ENCODE assay signal across 8 mouse cellular contexts in genomic region chr2:25913247-25913646, GRCm38 (mm10). TPM values are rescaled to one million over a fixed set of nuclear protein-coding genes. Genes with fewer than 3 reads are reported as not detected.
DNase-seq lines count a peak whose midpoint lies in the region; ATAC-seq and TF ChIP-seq lines count a peak whose summit lies in the region.
"Had no signal": no experiment of that assay in that cellular context is flagged by ENCODE, and none has a peak within 500 bp of the region (broad histone marks: within the 10 kb centered on the region; RNA-seq: fewer than 3 reads in every experiment).

No protein-coding gene starts in this region.

- no peak overlapping the region for H3K4me2 ChIP-seq in kidney, embryonic 16.5 days (replicated peaks; ENCODE audit: low read depth, low read length)
- no peak overlapping the region for H3K4me2 ChIP-seq in CH12.LX (ENCODE audit: insufficient read depth, low read depth, poor library complexity, severe bottlenecking)
- H3K4me2 ChIP-seq: midbrain, embryonic 12.5 days had no signal

- TF ChIP-seq EP300 in CH12.LX (IDR thresholded peaks at IDR 0.05; ENCODE audit: low read length), result no peak

- no peaks in the 10 kb centered on the region for H3K79me2 ChIP-seq in CH12.LX (replicated peaks; ENCODE audit: control insufficient read depth, extremely low read depth, insufficient read depth, poor library complexity, severe bottlenecking)

- H3K4me3 ChIP-seq in kidney, embryonic 16.5 days (ENCODE audit: low read length), result no peak overlapping the region
- no peak overlapping the region for H3K4me3 ChIP-seq in CH12.LX (replicated peaks in 1 of 3; ENCODE audit: low read depth in 2 of 3, low read length in 2 of 3, poor library complexity in 1 of 3)
- no peak overlapping the region for H3K4me3 ChIP-seq in olfactory bulb, adult 2 months (ENCODE audit: insufficient read depth, low read depth, low read length)
- H3K4me3 ChIP-seq: midbrain, embryonic 12.5 days had no signal

- H3K4me1 ChIP-seq in kidney, embryonic 16.5 days (ENCODE audit: insufficient read depth, low read length), result no peaks in the 10 kb centered on the region
- peaks cover 0 to 12% of the 10 kb centered on the region in 2 experiments; a peak in 2 of 4 replicates for H3K4me1 ChIP-seq in CH12.LX (ENCODE audit: control insufficient read depth in 1 of 2, insufficient read depth in 2 of 2)
- H3K4me1 ChIP-seq in olfactory bulb, adult 2 months (ENCODE audit: control insufficient read depth, insufficient read depth, low read length), result peaks cover 13% of the 10 kb centered on the region
- H3K4me1 ChIP-seq: midbrain, embryonic 12.5 days had no signal

- no peak for ATAC-seq in kidney, embryonic 16.5 days (ENCODE audit: low FRiP score, low TSS enrichment)
- ATAC-seq in megakaryocyte-erythroid progenitor cell, adult 5-6 weeks (replicated peaks; ENCODE audit: low FRiP score, low TSS enrichment, poor library complexity, severe bottlenecking), result no peak; the same call in 1 of the 2 replicates

- no peaks in the 10 kb centered on the region for H3K9me3 ChIP-seq in kidney, embryonic 16.5 days (ENCODE audit: low read length)
- no peaks in the 10 kb centered on the region for H3K9me3 ChIP-seq in CH12.LX (replicated peaks; ENCODE audit: low read length)
- H3K9me3 ChIP-seq: midbrain, embryonic 12.5 days had no signal

- no peaks in the 10 kb centered on the region for H3K36me3 ChIP-seq in kidney, embryonic 16.5 days (ENCODE audit: insufficient read depth, low read length)
- no peaks in the 10 kb centered on the region for H3K36me3 ChIP-seq in CH12.LX (replicated peaks in 1 of 2; ENCODE audit: control insufficient read depth in 1 of 2, insufficient read depth in 1 of 2, low read length in 1 of 2)
- H3K36me3 ChIP-seq: midbrain, embryonic 12.5 days had no signal

- dilution Hi-C loops in CH12.LX (cut with MboI; ENCODE audit: extremely low pct_ligation_motif_present, extremely low pct_unique_long_range_greater_than_20kb, low sequenced_read_pairs), result no loop called here

- peak; percentile 33 for TF ChIP-seq RAD21 in CH12.LX (IDR thresholded peaks at IDR 0.05; ENCODE audit: low read depth, low read length)

- DNase-seq in kidney, postnatal 10 days, result peak; percentile 27
- peak; percentile 23 for DNase-seq in CH12.LX (ENCODE audit: extremely low read depth)
- DNase-seq in cerebellum, postnatal 36 days, result peak; percentile 40 to 44
- no peak for DNase-seq in urinary bladder, postnatal 36 days (ENCODE audit: low spot score in 2 of 2)

- no peak overlapping the region for H3K27ac ChIP-seq in kidney, embryonic 16.5 days (ENCODE audit: low read length)
- H3K27ac ChIP-seq in CH12.LX (ENCODE audit: insufficient read depth, low read depth), result no peak overlapping the region
- H3K27ac ChIP-seq in olfactory bulb, adult 2 months (ENCODE audit: insufficient read depth, low read depth, low read length), result no peak overlapping the region
- H3K27ac ChIP-seq: midbrain, embryonic 12.5 days had no signal

- 44% methylated on average over 2 of the region's 2 CpGs for WGBS in kidney, embryonic 16.5 days
- 43% methylated on average over 2 of the region's 2 CpGs for WGBS in olfactory bulb, adult 2 months

- H3K9ac ChIP-seq in kidney, embryonic 16.5 days (replicated peaks; ENCODE audit: low read length), result no peak overlapping the region
- no peak overlapping the region for H3K9ac ChIP-seq in CH12.LX (ENCODE audit: insufficient read depth, low read depth)
- H3K9ac ChIP-seq: midbrain, embryonic 12.5 days had no signal

- no peak for TF ChIP-seq POLR2A in CH12.LX (IDR thresholded peaks at IDR 0.05; ENCODE audit: low read depth, low read length)
- TF ChIP-seq POLR2A in olfactory bulb, adult 2 months (IDR thresholded peaks at IDR 0.05; ENCODE audit: insufficient read depth, low read depth, low read length), result no peak

- H3K27me3 ChIP-seq in kidney, embryonic 16.5 days (ENCODE audit: insufficient read depth, low read length), result no peaks in the 10 kb centered on the region
- H3K27me3 ChIP-seq in CH12.LX (replicated peaks), result peaks cover 25% of the 10 kb centered on the region
- H3K27me3 ChIP-seq: midbrain, embryonic 12.5 days had no signal

- TF ChIP-seq CTCF in CH12.LX (conservative IDR thresholded peaks at IDR 0.05 in 1 of 2, IDR thresholded peaks at IDR 0.05 in 1 of 2; ENCODE audit: low read depth in 2 of 2, low read length in 2 of 2), result peak in 1 of 2 experiments; percentile 62; a peak in 2 of 4 replicates
- peak; percentile 29; the same call in 1 of the 2 replicates for TF ChIP-seq CTCF in olfactory bulb, adult 2 months (IDR thresholded peaks at IDR 0.05; ENCODE audit: insufficient read depth, low read depth, low read length)

- in situ Hi-C loops in CH12.LX (cut with MboI; ENCODE audit: low pct_ligation_motif_present, low pct_unique_long_range_greater_than_20kb, low sequenced_read_pairs), result no loop called here

TF ChIP-seq in CH12.LX, 34 proteins besides CTCF, POLR2A, EP300 and RAD21:
- TF ChIP-seq CHD2 (IDR thresholded peaks at IDR 0.05; ENCODE audit: low read length), result no peak
- peak; percentile 15; the same call in 1 of the 2 replicates for TF ChIP-seq ELF1 (IDR thresholded peaks at IDR 0.05; ENCODE audit: low read depth, low read length)
- no peak for TF ChIP-seq ZC3H11A (IDR thresholded peaks at IDR 0.05; ENCODE audit: low read depth, low read length)
- no peak for TF ChIP-seq MEF2A (IDR thresholded peaks at IDR 0.05; ENCODE audit: borderline replicate concordance, low read depth, low read length)
- no peak for TF ChIP-seq TBP (conservative IDR thresholded peaks at IDR 0.05; ENCODE audit: low read depth, low read length)
- TF ChIP-seq SMC3 (IDR thresholded peaks at IDR 0.05; ENCODE audit: low read depth, low read length), result peak; percentile 63
- TF ChIP-seq ZMIZ1 (IDR thresholded peaks at IDR 0.05; ENCODE audit: low read depth, low read length), result no peak
TF ChIP-seq in CH12.LX: peak in this region for 2.

RNA-seq across cellular contexts. Expression of gene Kcnt1, which starts 49.7 kb away (rescaled TPM):
- polyA plus RNA-seq in kidney, embryonic 16.5 days (2015; fragmentation: Nextera tagmentation; extraction: Ambion mirVana), result 0.74 and 0.91 TPM in 2 replicates
- total RNA-seq in CH12.LX (2012; rRNA removed), result 0.04 TPM in 1 of 2 replicates, not detected in the other
- not detected in 2 replicates for total RNA-seq in CH12.LX (2014; rRNA removed)
- polyA plus RNA-seq in CH12.LX (2012; ENCODE audit: insufficient read length, low read depth), result not detected in 2 replicates
- 206 and 256 TPM in 2 replicates for polyA plus RNA-seq in olfactory bulb, adult 2 months (2012; ENCODE audit: insufficient read depth, insufficient read length, low replicate concordance, missing spikeins)
- total RNA-seq in megakaryocyte-erythroid progenitor cell, adult 5-6 weeks (2014; fragmentation: Nextera tagmentation), result not detected in 2 replicates
- not detected in 2 replicates for total RNA-seq in megakaryocyte-erythroid progenitor cell, adult 5-6 weeks (2017)

Comparison
In these comparisons a context has a peak if more than half of its experiments do, and no peak if none do; other contexts are left out.
1. DNase-seq: peak in kidney, postnatal 10 days (single experiment), CH12.LX (single experiment) and cerebellum, postnatal 36 days (2 of 2); none in urinary bladder, postnatal 36 days (0 of 2).
2. RNA of gene Kcnt1, which starts 49.7 kb away (polyA plus RNA-seq): 206 to 256 TPM in olfactory bulb, adult 2 months; 0.74 to 0.91 TPM in kidney, embryonic 16.5 days and not detected in CH12.LX; every median in the first group is over 100 times any median in the second.